Mouse (Mus musculus) lung, postnatal 14 days (tissue): ENCODE results near the gene Cers6.

Experiments used
- DNase-seq: peaks from one replicate; pipeline ENCODE4 v3.0.0; 2021

Cers6 gene

DNA sequence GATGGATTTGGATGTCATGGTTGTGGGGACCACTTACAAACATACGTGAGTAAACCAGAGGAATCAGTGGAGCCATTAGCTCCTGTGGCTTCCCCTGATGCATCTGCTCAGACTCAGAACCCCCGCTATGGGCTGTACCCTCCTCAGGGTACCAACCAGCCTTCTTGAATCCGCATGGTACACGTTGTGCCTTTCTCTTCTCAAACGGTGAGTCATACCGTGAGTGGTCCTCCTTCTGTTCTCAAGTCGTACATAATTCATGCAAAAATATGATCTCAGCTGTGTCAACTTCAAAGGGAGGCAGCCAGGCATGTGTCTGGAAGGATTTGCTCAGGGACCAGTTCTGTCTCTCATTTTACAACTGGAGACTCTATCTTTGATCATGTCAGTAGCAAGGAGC is 23.3 kb downstream of the Cers6 start:
- DNase-seq = no peak

GRCm38 (mm10) chr2:68885206-68885605 is 24.0 kb downstream of the Cers6 start:
- no peak for DNase-seq

DNA sequence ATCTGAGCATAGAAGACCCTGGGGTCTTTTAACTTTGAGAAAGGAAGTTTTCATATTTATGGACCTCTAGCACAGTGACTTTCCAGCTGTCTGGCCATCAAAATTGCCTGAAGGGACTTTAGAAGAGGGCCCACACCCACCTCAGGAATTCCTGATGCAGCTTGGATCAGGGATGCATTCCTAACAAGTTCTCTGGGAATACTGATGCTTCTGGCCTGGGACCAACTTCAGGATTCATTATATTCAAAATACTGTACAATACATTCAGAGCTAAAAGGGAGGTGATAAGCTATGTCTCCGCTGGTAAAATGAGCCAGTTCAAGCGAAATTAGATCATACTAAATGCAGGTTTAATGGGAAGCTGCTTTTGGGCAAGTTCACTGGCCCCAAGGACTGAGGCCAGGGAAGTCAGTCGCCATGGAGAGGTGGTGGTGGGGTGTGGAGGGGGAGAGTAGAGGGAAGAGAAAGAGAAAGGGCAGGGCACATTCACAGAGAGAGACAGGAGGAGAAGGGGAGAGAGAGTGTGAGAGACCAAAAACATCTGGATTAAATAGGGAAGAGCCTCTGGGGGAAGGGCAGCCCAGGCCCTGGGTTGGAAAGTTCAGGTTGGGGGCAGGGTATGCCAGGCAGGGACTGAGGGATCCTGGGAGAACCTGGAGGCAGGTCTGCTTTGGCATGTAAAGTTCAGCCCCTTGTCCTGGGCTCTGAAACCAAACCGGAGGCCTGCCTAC is 24.7 kb downstream of the Cers6 start:
- DNase-seq = no peak

- no peak for DNase-seq
These were observed 25.4 kb downstream of the Cers6 start for GRCm38 (mm10) chr2:68886661-68887060.

DNA sequence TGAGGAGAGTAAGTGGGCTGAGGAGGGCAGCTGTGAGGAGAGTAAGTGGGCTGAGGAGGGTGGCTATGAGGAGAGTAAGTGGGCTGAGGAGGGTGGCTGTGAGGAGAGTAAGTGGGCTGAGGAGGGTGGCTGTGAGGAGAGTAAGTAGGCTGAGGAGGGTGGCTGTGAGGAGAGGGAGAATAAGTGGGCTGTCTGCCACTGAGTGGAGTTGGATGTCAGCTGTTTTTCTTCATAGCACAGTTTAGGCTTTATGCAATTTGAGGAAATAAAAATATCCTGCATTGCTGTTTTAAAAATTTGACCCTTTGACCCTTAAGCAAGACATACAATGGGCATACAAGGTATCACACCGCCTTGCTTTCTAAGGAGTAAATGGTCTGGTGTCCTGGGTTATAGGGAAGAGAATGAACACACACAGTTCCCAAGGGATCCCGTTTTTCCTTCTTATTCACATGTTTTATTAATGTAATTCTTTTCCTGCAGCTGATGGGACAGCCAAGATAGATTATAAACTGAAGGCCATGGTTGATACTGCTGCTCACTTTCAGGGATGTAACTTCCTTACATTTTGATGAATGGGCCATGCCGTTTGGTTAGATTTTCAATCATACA is 27.0 kb downstream of the Cers6 start:
- peak; percentile 35 for DNase-seq

DNA sequence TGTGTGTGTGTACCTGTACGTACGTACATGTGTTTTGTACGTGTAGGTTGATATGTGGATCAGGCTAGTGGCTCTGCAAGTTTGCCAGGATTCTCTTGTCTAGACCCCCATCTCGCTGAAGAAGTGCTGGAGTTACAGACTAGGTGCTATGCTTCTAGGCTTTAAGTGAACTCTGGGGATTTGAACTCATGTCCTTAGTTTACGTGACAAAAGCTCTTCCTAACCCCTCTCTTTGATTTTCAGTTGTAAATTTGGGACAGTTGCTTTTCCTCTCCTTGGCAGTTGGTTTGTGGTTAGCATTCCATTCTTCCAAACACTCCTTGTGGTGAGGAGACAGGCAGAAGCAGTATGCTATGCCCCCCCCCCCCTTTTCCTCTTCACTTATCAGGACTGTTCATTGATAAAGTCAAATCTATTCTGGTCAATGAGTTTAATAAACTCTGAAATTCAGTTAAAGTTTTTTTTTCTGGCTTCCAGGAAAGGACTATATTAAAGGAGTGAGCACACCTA is 28.5 kb downstream of the Cers6 start:
- DNase-seq = no peak

DNA sequence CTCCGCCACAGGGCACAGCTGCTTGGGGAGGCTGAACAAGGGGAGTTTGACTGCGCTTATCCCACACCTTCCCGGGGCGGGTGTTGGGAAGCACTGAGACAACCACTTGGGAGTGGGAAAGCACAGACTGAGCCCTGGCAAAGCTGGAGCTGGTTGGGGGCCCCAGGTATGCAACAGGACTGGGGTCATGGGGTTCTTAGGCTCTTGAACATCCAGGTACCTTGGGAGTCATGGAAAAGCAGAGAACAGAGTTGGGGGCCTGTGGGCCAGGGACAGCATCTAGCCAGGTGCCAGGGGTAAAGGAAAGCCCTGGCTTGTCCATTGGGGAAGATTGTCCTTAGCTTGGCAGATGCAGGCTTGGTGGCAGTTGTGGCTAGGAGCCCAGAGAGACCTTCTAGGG is 31.2 kb downstream of the Cers6 start:
- no peak for DNase-seq

GRCm38 (mm10) chr2:68895044-68895764 is 34.0 kb downstream of the Cers6 start:
- no peak for DNase-seq

GRCm38 (mm10) chr2:68896196-68896595 is 35.0 kb downstream of the Cers6 start:
- no peak for DNase-seq

- no peak for DNase-seq
These were observed 38.7 kb downstream of the Cers6 start for GRCm38 (mm10) chr2:68899770-68900521.

DNA sequence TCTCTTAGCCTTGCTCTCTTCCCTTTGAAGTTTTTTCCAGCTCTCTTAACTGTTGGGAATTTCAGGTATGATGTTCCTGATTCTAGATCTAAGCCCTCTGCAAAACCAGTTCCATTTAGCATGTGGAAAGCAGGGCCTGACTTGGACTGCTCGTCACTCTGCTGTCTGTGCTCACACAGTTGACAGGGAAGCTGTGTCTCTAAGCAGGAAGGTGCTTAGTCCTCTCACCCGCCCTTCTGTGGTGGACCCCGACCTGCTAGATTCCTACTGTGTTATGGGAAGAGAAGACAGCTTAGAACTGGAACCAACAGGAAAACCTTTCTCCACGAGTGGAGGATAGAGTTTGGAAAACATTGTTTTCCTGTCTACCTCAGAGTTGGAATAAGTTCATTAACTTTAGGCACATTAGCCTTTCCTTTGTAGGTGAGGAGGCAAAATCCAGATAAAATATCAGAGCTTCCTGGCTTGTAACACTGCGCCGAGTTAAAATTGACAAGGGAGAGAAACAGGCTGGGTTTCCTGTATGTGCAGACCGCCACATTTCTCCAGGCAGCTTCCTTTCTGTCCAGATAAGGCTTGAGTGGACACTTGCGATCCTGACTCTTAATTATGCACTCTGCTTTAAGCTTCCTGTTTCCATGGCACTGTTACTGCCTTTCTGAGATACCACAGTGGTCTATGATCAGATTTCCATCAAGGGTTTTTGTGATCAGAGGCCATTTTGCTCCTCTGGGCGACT is 39.6 kb downstream of the Cers6 start:
- no peak for DNase-seq

GRCm38 (mm10) chr2:68901708-68902107 is 40.5 kb downstream of the Cers6 start:
- no peak for DNase-seq

GRCm38 (mm10) chr2:68902546-68902945 is 41.3 kb downstream of the Cers6 start:
- DNase-seq = no peak

DNA sequence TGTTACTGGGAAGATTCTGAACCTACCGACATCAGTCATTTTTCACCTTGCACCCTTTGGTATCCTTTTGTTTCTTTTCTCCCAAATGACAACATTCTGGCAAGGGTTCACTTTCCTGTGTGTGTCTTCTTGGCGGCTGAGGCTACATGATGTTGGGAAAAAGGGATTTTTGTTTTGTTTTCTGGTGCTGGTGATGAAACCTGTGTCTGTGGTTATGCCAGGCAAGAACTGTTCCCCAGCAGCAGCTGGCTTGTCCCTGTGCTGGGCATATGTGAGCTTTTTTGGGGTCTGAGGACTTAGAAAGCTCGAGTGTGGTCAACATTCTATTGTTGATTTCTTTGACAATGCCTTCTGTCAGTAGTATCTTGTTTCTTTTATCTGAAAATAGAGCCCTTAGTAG is 45.7 kb downstream of the Cers6 start:
- DNase-seq = no peak

DNA sequence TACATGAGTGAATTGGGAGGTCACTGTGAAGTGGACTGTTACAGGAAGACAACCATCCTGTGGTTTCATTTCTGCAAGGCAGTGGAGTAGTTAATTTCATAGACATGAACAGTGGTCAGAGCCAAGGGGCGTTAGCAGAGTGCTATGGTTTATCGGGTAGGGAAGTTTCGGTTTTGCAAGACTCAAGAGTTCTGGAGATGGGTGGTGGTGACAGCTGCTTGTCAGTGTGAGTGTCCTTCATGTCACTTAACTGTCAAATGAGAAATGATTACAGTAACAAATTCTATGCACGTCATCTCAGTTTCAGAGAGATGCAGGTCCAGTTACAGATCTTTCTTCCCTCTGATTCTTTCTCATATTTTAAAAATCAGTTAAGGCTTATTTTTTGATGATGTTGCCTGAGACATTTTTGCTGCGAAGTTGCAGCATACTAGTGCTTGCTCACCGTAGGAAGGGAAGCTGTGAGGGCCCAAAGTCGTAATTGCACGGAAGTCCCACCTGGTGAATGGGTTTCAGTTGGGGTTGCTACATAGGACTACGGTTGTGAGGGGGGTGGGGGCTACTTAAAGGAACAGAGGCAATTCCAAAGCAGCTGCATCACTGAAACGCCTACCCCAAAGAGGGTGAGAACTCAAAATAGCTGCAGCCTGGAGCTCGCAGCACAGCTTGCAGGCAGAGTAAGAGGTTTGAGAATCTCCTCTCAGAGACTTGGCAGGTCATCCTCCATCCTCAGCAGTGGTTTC is 46.7 kb downstream of the Cers6 start:
- DNase-seq = no peak

- DNase-seq = no peak
These were observed 49.5 kb downstream of the Cers6 start for GRCm38 (mm10) chr2:68910727-68911126.

DNA sequence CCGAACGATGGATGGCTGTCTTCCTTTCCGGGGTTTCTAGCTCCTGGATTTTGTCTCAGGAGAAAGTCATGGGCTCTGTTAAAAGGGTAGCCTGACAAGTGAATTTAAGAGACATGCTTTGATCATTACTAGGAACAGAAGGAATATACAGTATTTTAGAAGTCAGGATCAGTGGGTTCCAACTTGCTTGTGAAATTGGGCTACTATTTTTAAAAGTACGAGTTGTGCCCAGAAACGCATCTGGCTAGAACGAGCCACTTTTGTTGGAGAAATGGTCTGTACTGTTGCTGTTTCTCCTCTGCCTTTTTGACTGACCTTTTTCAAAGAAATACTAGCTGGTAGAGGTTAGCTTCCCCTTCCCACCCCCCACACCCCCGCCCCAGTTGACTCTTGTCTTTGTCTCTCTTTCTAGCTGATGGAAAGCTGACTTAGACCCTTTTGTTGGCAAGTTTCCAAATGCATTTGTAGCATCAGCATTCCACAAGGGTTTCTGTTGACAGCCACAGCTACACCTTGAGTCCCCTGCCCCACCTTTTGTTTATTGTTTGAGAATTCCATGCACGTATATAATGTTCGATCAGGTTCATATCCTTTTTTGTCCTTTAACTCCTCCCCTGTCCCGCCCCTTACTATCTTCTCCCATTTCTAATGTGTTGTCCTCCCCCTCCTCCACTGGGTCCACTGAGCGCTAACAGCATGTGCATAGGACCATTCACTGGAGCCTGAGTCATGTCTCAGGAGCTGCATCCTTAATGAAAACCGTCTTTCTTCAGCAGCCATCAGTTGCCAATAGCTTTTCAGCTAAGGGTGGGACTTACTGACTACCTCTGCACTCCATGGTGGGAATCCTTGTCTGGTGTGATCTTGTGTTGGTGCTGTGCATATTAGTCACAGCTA is 50.6 kb downstream of the Cers6 start:
- no peak for DNase-seq

DNA sequence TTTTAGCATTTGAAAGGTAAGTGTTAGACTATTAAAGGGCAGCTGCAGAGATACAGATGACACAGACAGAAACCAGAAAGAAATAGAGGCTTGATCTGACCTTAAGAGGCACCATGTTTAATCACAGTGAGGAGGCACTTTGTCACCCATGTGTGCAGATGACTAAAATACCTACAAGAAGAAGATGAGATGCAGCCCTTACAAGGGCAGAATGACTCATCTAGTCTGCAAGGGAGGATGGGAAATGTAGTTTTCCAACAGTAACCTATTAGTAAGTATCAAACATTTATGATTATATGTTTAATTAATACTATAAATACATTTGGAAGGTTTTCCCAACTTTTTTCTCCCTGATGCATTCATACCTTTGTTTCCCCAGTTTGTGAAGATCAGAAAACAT is 54.5 kb downstream of the Cers6 start:
- DNase-seq = no peak

DNA sequence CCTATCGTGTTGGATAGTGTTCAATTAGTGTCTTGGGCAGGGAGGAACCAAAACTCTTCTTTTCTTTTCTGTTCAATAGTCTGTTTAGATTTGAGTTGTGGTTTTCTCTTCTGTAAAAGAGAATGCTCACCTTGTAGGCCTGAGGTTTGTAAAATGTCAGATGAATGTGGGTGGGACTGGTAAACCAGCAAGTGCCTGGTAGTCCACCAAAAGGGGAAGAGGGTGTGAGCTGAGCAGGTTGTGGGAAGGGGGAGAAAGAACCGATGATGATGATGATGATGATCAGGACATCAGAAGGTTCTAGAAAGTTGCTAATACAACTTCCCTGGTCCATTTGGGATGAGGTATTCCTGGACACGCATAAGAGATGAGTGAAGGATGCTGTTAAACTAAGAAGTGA is 55.1 kb downstream of the Cers6 start:
- no peak for DNase-seq

- DNase-seq = no peak
These were observed 55.8 kb downstream of the Cers6 start for GRCm38 (mm10) chr2:68917010-68917409.

DNA sequence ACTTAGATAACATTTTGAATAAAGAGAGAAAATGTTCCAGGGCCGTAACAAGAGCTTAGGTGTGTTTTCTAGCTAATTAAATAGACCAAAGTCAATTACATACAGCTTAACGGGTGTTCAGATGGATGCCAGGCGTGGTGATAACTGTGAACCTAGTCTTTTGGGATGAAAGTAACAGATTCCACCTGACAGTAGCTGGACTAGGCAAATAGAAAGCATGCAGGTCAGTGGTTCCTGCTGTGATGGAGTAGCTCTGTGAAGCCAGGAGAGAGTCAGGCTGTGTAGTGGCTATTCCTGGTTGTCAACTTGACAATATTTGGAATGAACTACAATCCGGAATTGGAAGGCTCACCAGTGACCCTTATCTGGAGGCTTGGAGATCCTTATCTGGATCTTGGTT is 56.3 kb downstream of the Cers6 start:
- no peak for DNase-seq
